ENCODE assay signal across 27 mouse cellular contexts in genomic region chr6:99217846-99218245, GRCm38 (mm10).
DNase-seq lines count a peak whose midpoint lies in the region; ATAC-seq and TF ChIP-seq lines count a peak whose summit lies in the region.
"Had no signal": no experiment of that assay in that cellular context is flagged by ENCODE, and none has a peak within 500 bp of the region (broad histone marks: within the 10 kb centered on the region; RNA-seq: fewer than 3 reads in every experiment).

No protein-coding gene starts in this region.

- no peak overlapping the region for H3K4me3 ChIP-seq in midbrain, embryonic 11.5 days (ENCODE audit: low read depth, low read length)
- H3K4me3 ChIP-seq in midbrain, embryonic 10.5 days = no peak overlapping the region
- H3K4me3 ChIP-seq in myocyte = no peak overlapping the region
- H3K4me3 ChIP-seq: heart, adult 2 months; heart, embryonic 13.5 days; limb, embryonic 10.5 days; limb, embryonic 15.5 days; liver, embryonic 13.5 days; midbrain, embryonic 12.5 days; neural tube, embryonic 13.5 days had no signal

- no peaks in the 10 kb centered on the region for H3K9me3 ChIP-seq in midbrain, embryonic 11.5 days (ENCODE audit: control insufficient read depth, low read length)
- H3K9me3 ChIP-seq in midbrain, embryonic 10.5 days (replicated peaks) = no peaks in the 10 kb centered on the region
- H3K9me3 ChIP-seq: G1E; heart, embryonic 13.5 days; limb, embryonic 10.5 days; limb, embryonic 15.5 days; liver, embryonic 13.5 days; midbrain, embryonic 12.5 days; neural tube, embryonic 13.5 days had no signal

- H3K27me3 ChIP-seq in midbrain, embryonic 11.5 days (ENCODE audit: control insufficient read depth, insufficient read depth, low read length) = no peaks in the 10 kb centered on the region
- H3K27me3 ChIP-seq in midbrain, embryonic 10.5 days (ENCODE audit: low read depth, poor library complexity, severe bottlenecking) = no peaks in the 10 kb centered on the region
- no peaks in the 10 kb centered on the region for H3K27me3 ChIP-seq in myocyte (ENCODE audit: control insufficient read depth, insufficient read depth, insufficient read length)
- H3K27me3 ChIP-seq: heart, embryonic 13.5 days; limb, embryonic 15.5 days; liver, embryonic 13.5 days; midbrain, embryonic 12.5 days; neural tube, embryonic 13.5 days had no signal

- intact Hi-C loops in gastrocnemius, postnatal 14 days (cut with DNase I; ENCODE audit: low total_unique reads) = no loop called here

- no peak overlapping the region for H3K9ac ChIP-seq in midbrain, embryonic 11.5 days (ENCODE audit: low read length)
- H3K9ac ChIP-seq: heart, embryonic 13.5 days; hindbrain, embryonic 14.5 days; limb, embryonic 15.5 days; liver, embryonic 13.5 days; midbrain, embryonic 12.5 days; neural tube, embryonic 13.5 days had no signal

- WGBS in midbrain, embryonic 11.5 days = 84% methylated on average over 2 of the region's 2 CpGs
- 81% methylated on average over 2 of the region's 2 CpGs for WGBS in midbrain, embryonic 10.5 days

- no peak overlapping the region for H3ac ChIP-seq in myocyte (ENCODE audit: control insufficient read depth, insufficient read length)

- no peaks in the 10 kb centered on the region for H3K36me3 ChIP-seq in midbrain, embryonic 11.5 days (ENCODE audit: control insufficient read depth, insufficient read depth, low read length)
- no peaks in the 10 kb centered on the region for H3K36me3 ChIP-seq in midbrain, embryonic 10.5 days
- no peaks in the 10 kb centered on the region for H3K36me3 ChIP-seq in myocyte (ENCODE audit: control insufficient read depth, insufficient read depth)
- H3K36me3 ChIP-seq: limb, embryonic 10.5 days; limb, embryonic 15.5 days; liver, embryonic 13.5 days; midbrain, embryonic 12.5 days; neural tube, embryonic 13.5 days had no signal

- H3K4me2 ChIP-seq in midbrain, embryonic 11.5 days = no peak overlapping the region
- peak overlapping the region; percentile 28 for H3K4me2 ChIP-seq in myocyte (ENCODE audit: low read depth)
- H3K4me2 ChIP-seq: heart, embryonic 13.5 days; hindbrain, embryonic 14.5 days; limb, embryonic 15.5 days; liver, embryonic 13.5 days; midbrain, embryonic 12.5 days; neural tube, embryonic 13.5 days had no signal

- H3K27ac ChIP-seq in midbrain, embryonic 11.5 days (ENCODE audit: low read depth, low read length) = no peak overlapping the region
- H3K27ac ChIP-seq in midbrain, embryonic 10.5 days (replicated peaks) = no peak overlapping the region
- H3K27ac ChIP-seq: heart, adult 2 months; heart, embryonic 13.5 days; hindbrain, embryonic 14.5 days; limb, embryonic 10.5 days; limb, embryonic 15.5 days; liver, embryonic 13.5 days; midbrain, embryonic 12.5 days; neural tube, embryonic 13.5 days had no signal

- H3K79me2 ChIP-seq in myocyte (ENCODE audit: control insufficient read depth, insufficient read depth) = no peaks in the 10 kb centered on the region

- ATAC-seq in midbrain, embryonic 11.5 days (ENCODE audit: low FRiP score) = no peak
- ATAC-seq in CD4-positive, CD25-positive, alpha-beta regulatory T cell, adult 4 months = no peak
- ATAC-seq: forebrain, embryonic 14.5 days had no signal

- TF ChIP-seq POLR2A in myocyte (IDR thresholded peaks at IDR 0.05; ENCODE audit: insufficient read length, low read depth) = no peak

- H3K4me1 ChIP-seq in midbrain, embryonic 11.5 days (ENCODE audit: control insufficient read depth, insufficient read depth, low read length) = no peaks in the 10 kb centered on the region; the same call in 1 of the 2 replicates
- peaks cover 14% of the 10 kb centered on the region for H3K4me1 ChIP-seq in midbrain, embryonic 10.5 days
- H3K4me1 ChIP-seq: limb, embryonic 10.5 days; limb, embryonic 15.5 days; liver, embryonic 13.5 days had no signal

- peak; percentile 68 for DNase-seq in midbrain, embryonic 11.5 days (ENCODE audit: low spot score, missing footprints)
- no peak for DNase-seq in midbrain, embryonic 10.5 days (ENCODE audit: low spot score)
- peak; percentile 81 for DNase-seq in NIH3T3 (ENCODE audit: low read depth)
- DNase-seq in right cerebral cortex, postnatal 4 days = no peak
- no peak for DNase-seq in gastrocnemius, postnatal 14 days
- DNase-seq: adrenal gland, postnatal 25 days; cerebellum, adult 2 months; cerebellum, postnatal 14 days; heart, adult 2 months; heart, postnatal 10 days; kidney, adult 2 months; kidney, postnatal 36 days; layer of hippocampus, postnatal 36 days; liver, embryonic 13.5 days; lung, adult 2 months; lung, postnatal 14 days; thymus, adult 2 months had no signal

TF ChIP-seq in myocyte, 11 proteins besides CTCF, POLR2A, EP300 and RAD21:
- TF ChIP-seq REST (IDR thresholded peaks at IDR 0.05; ENCODE audit: insufficient read depth, insufficient read length) = no peak
- no peak for TF ChIP-seq MYOG (IDR thresholded peaks at IDR 0.05; ENCODE audit: control insufficient read depth in 1 of 3, insufficient read depth in 1 of 3, insufficient read length in 2 of 3, low read depth in 2 of 3)
- TF ChIP-seq MYOD1 (IDR thresholded peaks at IDR 0.05; ENCODE audit: control insufficient read depth in 1 of 3, insufficient read length in 2 of 3, low read depth in 2 of 3) = no peak
- no peak for TF ChIP-seq MAX (IDR thresholded peaks at IDR 0.05; ENCODE audit: low read depth)
- TF ChIP-seq E2F4 (IDR thresholded peaks at IDR 0.05; ENCODE audit: insufficient read depth) = no peak
- no peak for TF ChIP-seq TCF12 (IDR thresholded peaks at IDR 0.05; ENCODE audit: insufficient read depth, poor library complexity, severe bottlenecking)
- TF ChIP-seq USF1 (IDR thresholded peaks at IDR 0.05; ENCODE audit: low read depth) = no peak
- no peak for TF ChIP-seq SRF (IDR thresholded peaks at IDR 0.05; ENCODE audit: control insufficient read depth, insufficient read length, low read depth)

Comparison
In these comparisons a context has a peak if more than half of its experiments do, and no peak if none do; other contexts are left out.
1. DNase-seq: peak in midbrain, embryonic 11.5 days (single experiment) and NIH3T3 (single experiment); none in midbrain, embryonic 10.5 days (single experiment), right cerebral cortex, postnatal 4 days (single experiment) and gastrocnemius, postnatal 14 days (single experiment).